Mouse (Mus musculus): ENCODE data around the gene Hist1h1a. TPM values are rescaled to one million over a fixed set of nuclear protein-coding genes. Genes with fewer than 3 reads are reported as not detected.
"Not testable (repeated sequence)": the region's sequence is repeated elsewhere in the genome, so short reads cannot be mapped to it uniquely, and the experiment has no call there.

Hist1h1a gene
- polyA plus RNA-seq, 1 experiment from 2014 or later = 1.5 TPM

DNA sequence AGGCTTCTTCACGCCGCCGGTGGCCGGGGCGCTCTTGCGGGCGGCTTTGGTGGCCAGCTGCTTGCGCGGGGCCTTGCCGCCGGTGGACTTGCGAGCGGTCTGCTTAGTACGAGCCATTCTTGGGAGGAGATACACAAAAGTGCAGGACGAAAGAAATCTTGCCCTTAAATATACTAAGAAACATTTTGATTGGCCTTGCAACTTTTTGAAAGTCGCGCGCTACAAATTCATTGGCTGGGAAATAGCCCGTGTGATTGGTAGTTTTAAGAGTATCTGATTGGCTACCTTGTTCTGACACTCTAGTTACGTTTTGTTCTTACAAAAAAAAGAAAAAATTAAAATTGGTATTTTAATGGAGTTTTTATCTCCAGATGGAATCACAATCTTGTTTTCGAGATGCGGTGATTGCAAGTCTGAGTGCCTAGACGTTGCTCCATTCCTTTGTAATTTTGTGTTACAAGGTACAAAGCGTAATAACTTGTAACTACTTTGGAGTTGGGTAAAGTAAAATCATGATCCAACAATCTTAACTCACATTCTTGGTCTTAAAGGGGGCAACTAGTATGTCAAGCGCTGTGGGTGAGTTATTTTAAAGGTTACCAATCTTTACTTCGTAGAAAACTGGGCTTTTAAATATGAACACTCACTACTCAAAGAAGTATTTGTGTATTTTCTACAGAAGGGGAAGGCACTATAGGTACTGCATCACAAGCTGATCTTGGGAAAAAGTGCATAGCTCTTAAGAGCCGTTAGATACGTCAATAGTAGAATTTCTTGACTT lies 17.9 kb upstream of the Hist1h1a start, which contains the start of gene Hist1h3c:
Gene Hist1h3c, minus strand, starts transcription at position 222 of the 781 bp plus-strand sequence.
- Histone ChIP-seq H3K4me1 (peaks cover 5% of the 10 kb centered on the region; the same call in 1 of the 2 replicates), H3K9ac (peak within 1 kb of the TSS; percentile 58), H3K4me3 (peak within 1 kb of the TSS; percentile 39), H3K36me3 (no peaks in the 10 kb centered on the region), H3K9me3 (no peaks in the 10 kb centered on the region), H3K27ac (peak within 1 kb of the TSS; percentile 94), H3K27me3 (replicated peaks) (no peaks in the 10 kb centered on the region), H3K4me2 (replicated peaks) (peak within 1 kb of the TSS; percentile 60)
- under 1% methylated on average over 28 of the region's 28 CpGs for WGBS
- ATAC-seq (ENCODE audit: low FRiP score, low read depth) = peak; percentile 69

DNA sequence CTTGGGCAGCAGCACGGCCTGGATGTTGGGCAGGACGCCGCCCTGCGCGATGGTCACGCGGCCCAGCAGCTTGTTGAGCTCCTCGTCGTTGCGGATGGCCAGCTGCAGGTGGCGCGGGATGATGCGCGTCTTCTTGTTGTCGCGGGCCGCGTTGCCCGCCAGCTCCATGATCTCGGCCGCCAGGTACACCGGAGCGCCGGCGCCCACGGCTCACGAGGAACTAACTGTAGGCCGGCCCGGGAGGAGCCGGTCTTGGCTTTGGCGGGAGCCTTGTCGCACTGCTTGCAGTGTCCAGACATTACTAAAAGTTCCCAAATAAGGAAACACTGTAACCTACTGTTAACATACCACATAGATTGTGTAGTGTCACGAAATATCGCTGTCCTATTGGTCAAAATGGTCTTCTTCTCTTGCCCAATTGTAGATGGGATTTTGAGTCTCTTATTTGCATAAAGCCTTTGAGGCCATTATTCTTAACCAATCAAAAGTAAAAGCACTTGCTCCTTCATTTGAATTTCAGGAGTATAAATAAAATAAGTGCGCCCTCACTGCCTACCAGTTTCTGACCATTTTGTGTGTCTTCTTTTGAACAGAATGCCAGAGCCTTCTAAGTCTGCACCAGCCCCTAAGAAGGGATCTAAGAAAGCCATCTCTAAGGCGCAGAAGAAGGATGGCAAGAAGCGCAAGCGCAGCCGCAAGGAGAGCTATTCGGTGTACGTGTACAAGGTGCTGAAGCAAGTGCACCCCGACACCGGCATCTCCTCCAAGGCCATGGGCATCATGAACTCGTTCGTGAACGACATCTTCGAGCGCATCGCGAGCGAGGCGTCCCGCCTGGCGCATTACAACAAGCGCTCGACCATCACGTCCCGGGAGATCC lies 17.0 kb upstream of the Hist1h1a start, which contains the start of gene Hist1h2bb:
Gene Hist1h2bb, plus strand, starts transcription at position 534 of the 880 bp plus-strand sequence.
- not testable (repeated sequence) for H3K9me3 ChIP-seq; H3K27me3 ChIP-seq (replicated peaks); H3K4me1 ChIP-seq; H3K36me3 ChIP-seq
- peak within 1 kb of the TSS; percentile 94 for H3K27ac ChIP-seq
- under 1% methylated on average over 47 of the region's 58 CpGs for WGBS
- H3K9ac ChIP-seq = peak within 1 kb of the TSS; percentile 58
- peak within 1 kb of the TSS; percentile 60 for H3K4me2 ChIP-seq (replicated peaks)
- ATAC-seq (ENCODE audit: low FRiP score, low read depth) = peak; percentile 89
- peak within 1 kb of the TSS; percentile 39 for H3K4me3 ChIP-seq

DNA sequence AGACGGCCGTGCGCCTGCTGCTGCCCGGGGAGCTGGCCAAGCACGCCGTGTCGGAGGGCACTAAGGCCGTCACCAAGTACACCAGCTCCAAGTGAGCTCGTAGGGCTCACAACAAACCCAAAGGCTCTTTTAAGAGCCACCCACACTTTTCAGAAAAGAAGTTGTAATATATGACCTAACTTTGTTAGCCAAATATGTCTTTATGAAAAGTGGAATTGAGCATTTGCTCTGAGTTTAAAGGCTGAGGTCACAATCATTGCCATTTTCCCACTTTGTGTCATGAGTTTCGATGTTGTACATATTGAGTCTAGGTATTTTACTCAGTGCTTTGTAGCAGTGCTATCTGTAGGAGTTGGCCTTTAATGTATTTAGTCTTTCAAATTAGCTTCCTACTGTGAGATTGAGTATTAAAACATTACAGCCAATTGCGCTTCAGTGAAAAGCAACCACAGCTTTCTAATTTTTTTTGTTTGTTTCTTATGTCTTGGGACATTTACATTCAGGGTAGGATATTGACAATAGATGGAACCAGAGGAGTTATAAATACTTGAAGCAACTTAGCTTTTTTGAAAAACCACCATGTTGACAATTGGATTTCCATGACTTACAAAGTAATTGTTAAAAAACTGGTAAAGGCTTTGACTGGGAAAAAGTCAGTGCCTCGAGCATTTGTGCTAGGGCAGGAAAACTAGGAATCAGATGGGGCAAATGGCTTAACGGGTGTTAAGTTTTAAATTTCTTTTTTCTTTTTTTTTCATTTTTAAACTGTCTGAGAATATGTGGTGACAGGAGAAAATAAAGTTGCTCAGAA lies 16.2 kb upstream of the Hist1h1a start:
- Histone ChIP-seq H3K4me2 (replicated peaks) (peak overlapping the region; percentile 60), H3K27ac (peak overlapping the region; percentile 94), H3K4me1 (peaks cover 5% of the 10 kb centered on the region; the same call in 1 of the 2 replicates), H3K27me3 (replicated peaks) (no peaks in the 10 kb centered on the region), H3K9ac (peak overlapping the region; percentile 38; the same call in 1 of the 2 replicates), H3K36me3 (no peaks in the 10 kb centered on the region), H3K9me3 (no peaks in the 10 kb centered on the region), H3K4me3 (peak overlapping the region; percentile 29)
- peak; percentile 8; the same call in 1 of the 2 replicates for ATAC-seq (ENCODE audit: low FRiP score, low read depth)
- WGBS = 2% methylated on average over 13 of the region's 13 CpGs

DNA sequence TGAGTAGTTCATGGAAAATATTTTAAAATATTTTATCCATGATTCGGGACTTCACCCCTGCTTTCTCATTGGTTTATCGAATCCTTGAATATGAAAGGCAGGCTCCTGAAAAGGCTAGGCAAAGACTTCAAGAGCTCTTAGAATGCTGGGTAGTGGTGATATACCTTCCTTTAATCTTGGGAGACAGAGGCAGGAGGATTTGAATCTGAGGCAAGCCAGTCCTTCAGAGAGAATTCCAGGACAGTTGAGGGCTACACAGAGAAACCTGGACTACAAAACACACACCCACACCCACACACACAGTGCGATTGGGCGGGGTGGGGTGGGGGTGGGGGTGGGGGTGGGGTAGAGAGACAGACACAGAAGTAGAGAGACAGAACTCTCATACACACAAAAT lies 15.6 kb upstream of the Hist1h1a start:
- H3K9ac ChIP-seq = no peak overlapping the region
- no peaks in the 10 kb centered on the region for H3K27me3 ChIP-seq (replicated peaks)
- peaks cover 5% of the 10 kb centered on the region; the same call in 1 of the 2 replicates for H3K4me1 ChIP-seq
- H3K4me2 ChIP-seq (replicated peaks) = peak overlapping the region; percentile 60
- no peaks in the 10 kb centered on the region for H3K9me3 ChIP-seq
- ATAC-seq (ENCODE audit: low FRiP score, low read depth) = no peak
- no peak overlapping the region for H3K4me3 ChIP-seq
- WGBS = 8% methylated on average over 4 of the region's 4 CpGs
- no peaks in the 10 kb centered on the region for H3K36me3 ChIP-seq
- no peak overlapping the region for H3K27ac ChIP-seq

DNA sequence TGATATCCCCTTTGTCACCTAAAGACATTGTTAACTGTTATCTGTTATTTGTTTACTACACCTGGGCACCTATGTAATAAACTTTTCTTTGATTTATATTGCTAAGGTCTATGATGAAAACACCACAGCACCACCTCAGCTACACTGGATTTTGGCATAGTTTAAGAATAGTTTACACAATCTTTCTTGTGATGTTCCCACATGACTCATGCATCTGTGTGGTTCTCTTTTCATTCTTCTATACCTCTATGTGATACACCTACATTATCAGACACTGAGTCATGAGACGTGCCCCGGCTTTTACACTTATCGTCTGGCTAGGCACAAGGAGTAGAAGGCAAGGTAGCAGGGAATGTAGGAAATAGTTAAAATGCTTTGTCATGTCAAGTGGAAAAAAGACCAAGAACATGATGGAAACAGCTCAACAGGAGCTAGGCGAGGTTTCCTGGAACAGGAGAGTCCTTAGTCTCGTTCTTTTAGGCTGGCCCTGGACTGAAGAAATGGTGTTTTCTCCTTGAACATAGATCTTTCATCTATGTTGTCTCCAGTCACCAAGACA lies 13.8 kb upstream of the Hist1h1a start:
- Histone ChIP-seq H3K4me3 (no peak overlapping the region), H3K27me3 (replicated peaks) (no peaks in the 10 kb centered on the region), H3K36me3 (no peaks in the 10 kb centered on the region), H3K9me3 (no peaks in the 10 kb centered on the region), H3K9ac (no peak overlapping the region), H3K4me2 (replicated peaks) (no peak overlapping the region), H3K27ac (no peak overlapping the region), H3K4me1 (peaks cover 5% of the 10 kb centered on the region; the same call in 1 of the 2 replicates)
- no peak for ATAC-seq (ENCODE audit: low FRiP score, low read depth)
- 92% methylated on average over 5 of the region's 5 CpGs for WGBS

DNA sequence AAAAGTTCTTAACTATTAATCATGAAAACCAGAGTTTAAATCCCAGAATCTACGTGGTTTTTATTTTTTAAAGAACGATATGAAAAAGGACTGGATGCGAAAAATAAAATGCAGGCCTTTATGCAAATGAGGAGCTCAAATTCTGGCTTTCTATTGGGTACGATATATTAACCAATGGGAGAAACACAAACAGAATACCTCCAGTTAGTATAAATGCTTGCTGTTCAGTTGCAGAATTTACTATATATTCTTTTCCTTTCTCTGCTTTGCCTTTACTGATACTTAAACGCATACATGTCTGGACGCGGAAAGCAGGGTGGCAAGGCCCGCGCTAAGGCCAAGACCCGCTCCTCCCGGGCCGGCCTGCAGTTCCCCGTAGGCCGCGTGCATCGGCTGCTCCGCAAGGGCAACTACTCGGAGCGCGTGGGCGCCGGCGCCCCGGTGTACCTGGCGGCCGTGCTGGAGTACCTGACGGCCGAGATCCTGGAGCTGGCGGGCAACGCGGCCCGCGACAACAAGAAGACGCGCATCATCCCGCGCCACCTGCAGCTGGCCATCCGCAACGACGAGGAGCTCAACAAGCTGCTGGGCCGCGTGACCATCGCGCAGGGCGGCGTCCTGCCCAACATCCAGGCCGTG lies 12.5 kb upstream of the Hist1h1a start, which contains the start of gene Hist1h2ab:
Gene Hist1h2ab, plus strand, starts transcription at position 288 of the 639 bp plus-strand sequence.
- not testable (repeated sequence) for H3K9me3 ChIP-seq; H3K27me3 ChIP-seq (replicated peaks); H3K4me1 ChIP-seq; H3K36me3 ChIP-seq
- H3K9ac ChIP-seq = peak within 1 kb of the TSS; percentile 55; the same call in 1 of the 2 replicates
- peak within 1 kb of the TSS; percentile 82 for H3K27ac ChIP-seq
- H3K4me2 ChIP-seq (replicated peaks) = peak within 1 kb of the TSS; percentile 64
- H3K4me3 ChIP-seq = peak within 1 kb of the TSS; percentile 35
- peak; percentile 34 for ATAC-seq (ENCODE audit: low FRiP score, low read depth)
- WGBS = under 1% methylated on average over 32 of the region's 47 CpGs

DNA sequence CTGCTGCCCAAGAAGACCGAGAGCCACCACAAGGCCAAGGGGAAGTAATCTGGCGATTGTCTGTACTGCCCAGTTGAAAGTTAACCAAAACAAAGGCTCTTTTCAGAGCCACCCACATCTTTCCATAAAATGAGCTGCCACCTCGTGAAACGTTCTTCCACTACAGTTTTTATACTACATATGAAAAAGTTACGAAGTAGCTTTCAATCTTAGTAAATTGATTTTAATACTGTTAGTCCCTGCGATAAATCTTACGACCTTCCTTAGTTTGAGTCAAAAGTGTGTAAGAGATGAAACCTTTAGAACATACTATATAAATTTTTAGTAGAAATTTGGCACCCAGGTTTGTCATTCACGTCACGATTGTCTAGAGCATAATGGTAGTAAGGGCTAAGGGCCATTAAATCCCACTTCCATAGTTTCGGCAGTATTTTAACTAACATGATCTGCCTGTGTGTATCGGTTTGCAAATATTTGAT lies 11.9 kb upstream of the Hist1h1a start:
- peak overlapping the region; percentile 55; the same call in 1 of the 2 replicates for H3K9ac ChIP-seq
- WGBS = under 1% methylated on average over 11 of the region's 11 CpGs
- H3K27me3 ChIP-seq (replicated peaks) = no peaks in the 10 kb centered on the region
- H3K9me3 ChIP-seq = no peaks in the 10 kb centered on the region
- H3K27ac ChIP-seq = peak overlapping the region; percentile 32; the same call in 1 of the 2 replicates
- no peaks in the 10 kb centered on the region for H3K36me3 ChIP-seq
- peaks cover 5% of the 10 kb centered on the region; the same call in 1 of the 2 replicates for H3K4me1 ChIP-seq
- peak overlapping the region; percentile 64 for H3K4me2 ChIP-seq (replicated peaks)
- H3K4me3 ChIP-seq = peak overlapping the region; percentile 35
- ATAC-seq (ENCODE audit: low FRiP score, low read depth) = 0 out of 2 replicates have a peak, but pooled peaks have one; percentile 27

DNA sequence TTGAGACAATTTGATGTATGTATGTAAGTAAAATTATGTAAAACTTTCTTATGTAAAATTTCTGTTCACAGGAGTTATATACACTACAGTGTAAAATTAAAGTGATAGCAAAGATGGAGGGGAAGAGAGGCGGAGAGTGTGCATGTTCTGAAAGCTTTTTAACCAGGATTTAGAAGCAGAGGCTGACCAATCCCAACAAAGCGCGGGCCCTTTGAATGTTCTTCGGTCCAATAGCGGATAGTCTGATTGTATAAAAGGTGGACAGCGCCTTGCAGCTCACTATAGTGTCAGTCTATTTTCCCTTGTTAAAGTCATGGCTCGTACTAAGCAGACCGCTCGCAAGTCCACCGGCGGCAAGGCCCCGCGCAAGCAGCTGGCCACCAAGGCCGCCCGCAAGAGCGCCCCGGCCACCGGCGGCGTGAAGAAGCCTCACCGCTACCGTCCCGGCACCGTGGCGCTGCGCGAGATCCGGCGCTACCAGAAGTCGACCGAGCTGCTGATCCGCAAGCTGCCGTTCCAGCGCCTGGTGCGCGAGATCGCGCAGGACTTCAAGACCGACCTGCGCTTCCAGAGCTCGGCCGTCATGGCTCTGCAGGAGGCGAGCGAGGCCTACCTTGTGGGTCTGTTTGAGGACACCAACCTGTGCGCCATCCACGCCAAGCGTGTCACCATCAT lies 11.3 kb upstream of the Hist1h1a start, which contains the start of gene Hist1h3b:
Gene Hist1h3b, plus strand, starts transcription at position 201 of the 675 bp plus-strand sequence.
- under 1% methylated on average over 21 of the region's 47 CpGs for WGBS
- peak; percentile 84 for ATAC-seq (ENCODE audit: low FRiP score, low read depth)
- H3K27ac ChIP-seq = peak within 1 kb of the TSS; percentile 82

DNA sequence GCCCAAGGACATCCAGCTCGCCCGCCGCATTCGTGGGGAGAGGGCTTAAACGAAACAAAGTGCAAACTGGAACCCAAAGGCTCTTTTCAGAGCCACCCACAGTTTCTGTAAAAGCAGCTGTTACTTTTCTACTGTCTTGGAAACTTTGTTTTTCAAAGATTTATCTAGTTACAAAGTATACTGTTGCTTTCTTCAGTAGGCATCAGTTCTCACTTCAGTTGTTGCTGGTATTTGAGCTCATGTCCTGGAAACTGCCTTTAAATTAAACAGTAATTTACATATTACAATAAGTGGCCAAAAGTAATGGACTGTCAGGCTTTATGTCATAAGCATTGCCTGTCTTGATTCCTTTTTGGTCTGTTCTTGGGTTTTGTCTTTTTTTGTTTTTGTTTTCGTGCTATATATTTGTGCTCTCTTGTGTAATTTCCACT lies 10.7 kb upstream of the Hist1h1a start:
- peak overlapping the region; percentile 64 for H3K4me2 ChIP-seq (replicated peaks)
- H3K27ac ChIP-seq = 0 out of 2 replicates have a peak overlapping the region, but pooled peaks have one; percentile 8
- no peaks in the 10 kb centered on the region for H3K36me3 ChIP-seq
- ATAC-seq (ENCODE audit: low FRiP score, low read depth) = no peak
- WGBS = 3% methylated on average over 6 of the region's 6 CpGs
- H3K9me3 ChIP-seq = no peaks in the 10 kb centered on the region
- H3K9ac ChIP-seq = peak overlapping the region; percentile 53; the same call in 1 of the 2 replicates
- H3K4me3 ChIP-seq = peak overlapping the region; percentile 21
- H3K4me1 ChIP-seq = peaks cover 8% of the 10 kb centered on the region; the same call in 1 of the 2 replicates
- H3K27me3 ChIP-seq (replicated peaks) = no peaks in the 10 kb centered on the region

More for the DNA sequence above, 11.3 kb upstream of the Hist1h1a start, which contains the start of gene Hist1h3b:
- H3K36me3 ChIP-seq; H3K27me3 ChIP-seq (replicated peaks); H3K9me3 ChIP-seq; H3K4me1 ChIP-seq: not testable (repeated sequence)
- Histone ChIP-seq H3K4me3 (peak within 1 kb of the TSS; percentile 35), H3K4me2 (replicated peaks) (peak within 1 kb of the TSS; percentile 64), H3K9ac (peak within 1 kb of the TSS; percentile 55; the same call in 1 of the 2 replicates)
